Mouse (Mus musculus): ENCODE results near the gene Asic2. TPM values are rescaled to one million over a fixed set of nuclear protein-coding genes. Genes with fewer than 3 reads are reported as not detected.

Gene Asic2
- polyA plus RNA-seq, 1 experiment from 2014 or later = 8.7 TPM

DNA sequence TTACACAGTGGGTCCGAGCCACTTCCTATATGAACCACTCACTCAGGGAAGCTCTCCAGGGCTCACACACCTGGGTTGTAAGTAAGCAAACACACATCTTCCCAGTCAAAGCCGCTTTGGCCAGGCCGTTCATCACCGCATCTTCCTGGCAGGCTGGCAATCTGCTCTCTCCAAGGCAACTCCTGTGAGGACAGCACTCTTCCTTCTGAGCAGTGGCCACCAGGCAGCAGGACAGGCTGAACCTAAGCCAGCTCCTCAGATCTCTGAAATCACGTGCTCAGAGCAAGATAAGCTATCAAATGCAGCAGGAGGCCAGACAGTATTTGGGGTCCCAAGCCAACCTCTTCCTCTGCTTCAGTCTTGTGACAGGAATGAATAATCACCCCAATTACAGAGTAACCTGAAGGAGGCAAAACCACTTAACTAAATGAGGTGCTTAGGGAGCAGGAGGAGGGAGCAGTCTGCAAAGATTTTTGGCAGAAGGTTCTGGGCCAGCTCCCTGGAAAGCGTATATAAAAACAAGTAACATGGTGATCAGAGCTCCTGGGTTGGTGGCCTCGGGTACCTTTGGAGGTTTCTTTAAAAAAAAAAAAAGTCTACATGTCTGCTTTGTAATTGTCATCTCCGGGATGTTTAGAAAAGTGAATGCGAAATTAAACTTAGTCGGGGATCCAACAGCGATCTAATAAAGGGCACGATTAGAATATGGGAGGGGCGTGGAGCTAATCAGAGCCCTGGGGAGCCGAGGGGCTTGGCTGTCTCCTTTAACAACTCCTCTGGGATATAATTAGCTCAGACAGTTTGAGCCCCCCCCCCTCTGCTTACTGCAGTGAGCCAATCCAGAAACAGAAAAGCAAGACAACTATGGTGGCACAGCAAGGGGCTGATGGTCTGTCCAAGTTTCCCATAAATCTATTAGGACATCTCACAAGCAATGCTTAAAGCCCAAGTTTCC lies 450.0 kb downstream of the Asic2 start:
- 15% methylated on average over 14 of the region's 14 CpGs for WGBS
- H3K36me3 ChIP-seq (ENCODE audit: control insufficient read depth, insufficient read depth) = no peaks in the 10 kb centered on the region
- H3K27me3 ChIP-seq (replicated peaks; ENCODE audit: control insufficient read depth, insufficient read depth, low read length) = no peaks in the 10 kb centered on the region
- peak overlapping the region; percentile 46 for H3K27ac ChIP-seq (ENCODE audit: low read length)
- ATAC-seq = peak; percentile 89
- H3K9ac ChIP-seq (replicated peaks; ENCODE audit: low read depth, low read length) = no peak overlapping the region
- no peaks in the 10 kb centered on the region for H3K9me3 ChIP-seq (ENCODE audit: control insufficient read depth, low read length)
- peaks cover 29% of the 10 kb centered on the region for H3K4me1 ChIP-seq (replicated peaks; ENCODE audit: control insufficient read depth, insufficient read depth, low read length)
- peak overlapping the region; percentile 27 for H3K4me2 ChIP-seq (ENCODE audit: low read length)
- no peak overlapping the region for H3K4me3 ChIP-seq (replicated peaks; ENCODE audit: low read length)

DNA sequence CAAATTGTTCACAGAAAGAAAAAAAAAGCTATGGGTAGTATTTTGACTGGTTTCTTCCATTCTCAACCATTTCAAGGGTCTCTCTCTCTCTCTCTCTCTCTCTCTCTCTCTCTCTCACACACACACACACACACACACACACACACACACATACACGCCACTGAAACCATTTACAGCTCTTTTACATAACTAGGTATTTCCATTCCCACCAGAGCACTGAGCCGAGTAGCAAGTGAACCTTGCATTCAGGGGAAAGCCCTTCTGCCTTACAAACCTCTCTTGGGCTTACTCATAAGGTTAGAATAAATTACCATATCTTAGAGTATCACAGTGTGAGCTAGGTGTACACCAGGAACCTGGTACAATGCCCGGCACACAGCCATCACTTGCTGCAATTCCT lies 452.5 kb downstream of the Asic2 start:
- Histone ChIP-seq H3K4me1 (replicated peaks; ENCODE audit: control insufficient read depth, insufficient read depth, low read length) (peaks cover 32% of the 10 kb centered on the region), H3K27ac (ENCODE audit: low read length) (no peak overlapping the region), H3K4me2 (ENCODE audit: low read length) (no peak overlapping the region), H3K27me3 (replicated peaks; ENCODE audit: control insufficient read depth, insufficient read depth, low read length) (no peaks in the 10 kb centered on the region), H3K9me3 (ENCODE audit: control insufficient read depth, low read length) (no peaks in the 10 kb centered on the region), H3K9ac (replicated peaks; ENCODE audit: low read depth, low read length) (no peak overlapping the region), H3K4me3 (replicated peaks; ENCODE audit: low read length) (no peak overlapping the region), H3K36me3 (ENCODE audit: control insufficient read depth, insufficient read depth) (no peaks in the 10 kb centered on the region)
- WGBS = 67% methylated on average over 3 of the region's 3 CpGs
- no peak for ATAC-seq

DNA sequence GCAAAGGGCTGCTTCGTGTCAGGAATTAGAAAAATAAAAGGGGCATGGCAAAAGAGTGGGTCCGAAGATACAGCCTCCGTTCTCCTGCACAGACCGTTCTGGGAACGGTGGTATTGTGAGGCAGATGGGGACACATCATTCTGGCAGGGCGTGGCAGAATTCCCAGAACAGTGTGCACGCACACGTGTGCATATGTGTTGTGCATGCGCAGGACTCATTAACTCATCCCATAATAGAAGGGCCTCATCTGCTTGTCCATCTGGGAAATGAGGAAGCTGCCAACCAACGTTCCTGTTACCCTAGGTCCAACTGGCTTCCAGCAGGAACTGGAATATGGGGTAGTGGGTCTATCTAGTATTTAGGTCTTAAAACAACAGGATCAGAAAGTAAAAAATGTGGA lies 455.8 kb downstream of the Asic2 start:
- no peak overlapping the region for H3K9ac ChIP-seq (replicated peaks; ENCODE audit: low read depth, low read length)
- no peaks in the 10 kb centered on the region for H3K9me3 ChIP-seq (ENCODE audit: control insufficient read depth, low read length)
- peak overlapping the region; percentile 60 for H3K27ac ChIP-seq (ENCODE audit: low read length)
- 47% methylated on average over 10 of the region's 10 CpGs for WGBS
- no peak overlapping the region for H3K4me3 ChIP-seq (replicated peaks; ENCODE audit: low read length)
- H3K4me2 ChIP-seq (ENCODE audit: low read length) = no peak overlapping the region
- H3K27me3 ChIP-seq (replicated peaks; ENCODE audit: control insufficient read depth, insufficient read depth, low read length) = no peaks in the 10 kb centered on the region
- H3K4me1 ChIP-seq (replicated peaks; ENCODE audit: control insufficient read depth, insufficient read depth, low read length) = peaks cover 21% of the 10 kb centered on the region
- peak; percentile 81 for ATAC-seq
- no peaks in the 10 kb centered on the region for H3K36me3 ChIP-seq (ENCODE audit: control insufficient read depth, insufficient read depth)

DNA sequence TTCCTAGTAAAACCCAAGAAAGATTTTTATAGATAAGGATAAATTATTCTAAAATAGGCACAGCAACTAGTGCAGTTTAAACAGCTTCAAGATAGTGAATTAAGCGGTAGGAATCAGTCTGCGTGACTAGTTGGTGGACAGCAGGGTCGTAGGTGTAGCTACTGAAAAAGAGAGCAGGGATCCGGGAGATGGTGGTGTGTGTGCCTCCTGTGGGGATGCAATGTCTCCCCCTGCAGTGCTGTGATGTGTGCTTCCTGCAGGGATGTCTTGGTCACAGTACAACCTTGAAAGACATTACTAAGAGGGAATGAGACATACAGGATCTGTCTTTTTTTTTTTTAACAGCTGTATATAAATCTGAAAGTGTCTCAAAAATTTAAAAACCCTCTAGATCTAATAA lies 456.9 kb downstream of the Asic2 start:
- H3K36me3 ChIP-seq (ENCODE audit: control insufficient read depth, insufficient read depth) = no peaks in the 10 kb centered on the region
- no peaks in the 10 kb centered on the region for H3K27me3 ChIP-seq (replicated peaks; ENCODE audit: control insufficient read depth, insufficient read depth, low read length)
- no peak overlapping the region for H3K4me3 ChIP-seq (replicated peaks; ENCODE audit: low read length)
- no peak overlapping the region for H3K4me2 ChIP-seq (ENCODE audit: low read length)
- H3K9me3 ChIP-seq (ENCODE audit: control insufficient read depth, low read length) = no peaks in the 10 kb centered on the region
- no peak overlapping the region for H3K27ac ChIP-seq (ENCODE audit: low read length)
- no peak overlapping the region for H3K9ac ChIP-seq (replicated peaks; ENCODE audit: low read depth, low read length)
- H3K4me1 ChIP-seq (replicated peaks; ENCODE audit: control insufficient read depth, insufficient read depth, low read length) = peaks cover 21% of the 10 kb centered on the region
- WGBS = 70% methylated on average over 4 of the region's 4 CpGs
- no peak for ATAC-seq

DNA sequence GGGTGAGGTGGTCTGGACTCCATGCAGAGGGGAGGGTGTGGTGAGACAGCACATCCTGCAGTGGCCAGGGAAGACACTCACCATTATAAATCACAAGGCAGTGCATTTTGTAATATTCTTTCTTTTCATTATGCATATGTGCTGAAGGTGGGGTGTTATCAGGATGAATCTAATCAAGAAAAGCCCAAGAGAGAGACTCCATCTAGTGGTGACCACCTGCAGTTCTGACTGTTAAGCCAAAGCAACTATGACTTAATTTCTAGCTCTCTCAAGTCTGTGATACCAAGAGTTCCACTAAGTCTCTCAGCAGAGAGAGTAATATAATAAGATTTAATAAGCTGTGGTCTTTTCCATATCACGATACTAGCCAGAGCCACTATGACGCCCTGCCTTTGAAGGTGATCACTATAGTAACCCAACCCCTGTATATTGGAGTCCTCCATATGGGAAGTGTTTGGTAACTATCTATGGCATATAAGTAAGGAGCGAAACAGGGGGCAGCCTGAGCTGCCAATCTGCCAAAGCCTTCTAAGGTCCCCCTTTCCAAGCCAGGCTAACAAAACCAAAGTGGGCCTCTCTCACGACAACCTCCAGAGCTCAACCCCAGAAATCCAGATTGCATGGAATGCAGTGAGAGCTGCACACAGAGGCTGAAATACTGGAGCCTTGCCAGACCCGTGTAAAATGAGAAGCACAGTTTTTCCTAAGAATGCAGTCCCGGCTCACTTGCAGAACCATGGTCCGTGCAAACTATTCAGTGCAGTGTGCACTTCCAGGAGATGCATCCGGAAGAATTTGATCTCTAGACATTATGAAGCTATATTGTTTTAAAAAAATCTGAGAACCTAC lies 459.6 kb downstream of the Asic2 start:
- no peaks in the 10 kb centered on the region for H3K27me3 ChIP-seq (replicated peaks; ENCODE audit: control insufficient read depth, insufficient read depth, low read length)
- H3K36me3 ChIP-seq (ENCODE audit: control insufficient read depth, insufficient read depth) = no peaks in the 10 kb centered on the region
- WGBS = 34% methylated on average over 8 of the region's 8 CpGs
- H3K9me3 ChIP-seq (ENCODE audit: control insufficient read depth, low read length) = no peaks in the 10 kb centered on the region
- peaks cover 16% of the 10 kb centered on the region for H3K4me1 ChIP-seq (replicated peaks; ENCODE audit: control insufficient read depth, insufficient read depth, low read length)
- no peak overlapping the region for H3K9ac ChIP-seq (replicated peaks; ENCODE audit: low read depth, low read length)
- no peak overlapping the region for H3K4me2 ChIP-seq (ENCODE audit: low read length)
- H3K4me3 ChIP-seq (replicated peaks; ENCODE audit: low read length) = no peak overlapping the region
- ATAC-seq = no peak
- H3K27ac ChIP-seq (ENCODE audit: low read length) = no peak overlapping the region

DNA sequence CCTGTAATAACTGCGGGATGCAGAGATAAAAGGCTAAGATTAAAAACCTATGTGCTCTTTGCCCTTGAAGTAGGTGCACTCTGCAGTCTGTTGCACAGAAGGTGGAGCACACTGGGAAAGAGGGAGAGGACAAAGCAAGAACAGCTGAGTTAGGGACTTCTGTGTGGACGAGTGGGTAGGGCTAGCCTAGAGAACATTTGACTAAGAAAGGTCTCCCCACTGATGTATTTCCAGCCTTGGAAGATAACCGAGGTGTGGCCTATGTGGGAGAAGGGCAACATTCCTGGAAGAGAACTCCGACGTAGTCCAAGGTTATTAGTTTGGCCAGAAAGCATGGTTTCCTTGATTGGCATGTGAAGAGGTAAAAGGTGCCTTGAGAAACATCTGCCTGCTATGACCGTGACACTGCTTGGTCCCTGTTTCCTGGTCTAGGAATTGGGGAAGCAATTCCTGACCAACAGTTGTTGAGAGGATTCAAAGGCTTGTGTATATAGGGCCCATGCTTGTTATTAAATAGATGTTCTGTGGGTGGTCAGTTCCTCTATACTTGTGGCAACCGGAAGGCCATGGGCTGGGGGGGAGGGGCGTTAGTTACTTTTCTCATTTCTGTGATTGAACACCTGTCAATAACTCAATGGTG lies 463.3 kb downstream of the Asic2 start:
- Histone ChIP-seq H3K4me2 (ENCODE audit: low read length) (no peak overlapping the region), H3K27me3 (replicated peaks; ENCODE audit: control insufficient read depth, insufficient read depth, low read length) (no peaks in the 10 kb centered on the region), H3K9me3 (ENCODE audit: control insufficient read depth, low read length) (no peaks in the 10 kb centered on the region), H3K27ac (ENCODE audit: low read length) (no peak overlapping the region), H3K4me3 (replicated peaks; ENCODE audit: low read length) (no peak overlapping the region), H3K4me1 (replicated peaks; ENCODE audit: control insufficient read depth, insufficient read depth, low read length) (peaks cover 14% of the 10 kb centered on the region), H3K9ac (replicated peaks; ENCODE audit: low read depth, low read length) (no peak overlapping the region), H3K36me3 (ENCODE audit: control insufficient read depth, insufficient read depth) (no peaks in the 10 kb centered on the region)
- ATAC-seq = no peak
- WGBS = 85% methylated on average over 8 of the region's 8 CpGs

DNA sequence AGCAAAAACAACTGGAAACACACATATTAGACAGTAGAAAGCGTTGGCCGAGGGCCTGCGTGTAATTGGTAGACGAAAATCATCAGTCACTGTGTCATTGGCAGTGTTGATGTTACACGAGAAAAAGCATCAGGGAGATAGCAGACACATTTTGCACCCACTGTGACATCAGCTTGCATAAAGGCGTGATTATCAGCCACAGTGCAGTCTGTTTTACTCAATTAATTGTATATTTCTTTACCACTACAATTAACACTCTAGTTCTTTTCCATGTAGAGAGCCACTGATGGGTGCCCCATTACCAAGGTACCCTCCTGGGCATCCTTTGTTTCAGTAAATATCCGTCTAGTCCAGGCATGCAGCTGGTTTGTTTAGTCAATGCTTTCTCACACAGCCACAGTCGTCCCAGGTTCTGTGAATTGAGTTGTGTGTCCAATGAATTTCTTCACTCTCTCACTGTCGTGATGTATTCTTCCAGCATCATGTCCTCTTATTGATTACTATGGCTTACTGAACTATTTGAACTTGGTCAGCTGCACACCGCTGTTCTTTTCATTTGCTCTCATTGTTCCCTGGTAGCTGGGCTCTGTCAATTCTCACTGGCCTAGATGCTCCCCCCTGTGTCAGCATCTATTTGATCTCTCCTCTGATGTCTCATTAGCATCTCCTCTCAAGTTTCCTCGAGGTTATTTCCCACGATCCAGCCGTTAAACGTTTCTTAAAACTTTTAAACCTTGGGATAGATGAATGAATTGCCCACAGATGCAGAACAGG lies 466.6 kb downstream of the Asic2 start:
- H3K27ac ChIP-seq (ENCODE audit: low read length) = no peak overlapping the region
- H3K4me2 ChIP-seq (ENCODE audit: low read length) = no peak overlapping the region
- no peaks in the 10 kb centered on the region for H3K36me3 ChIP-seq (ENCODE audit: control insufficient read depth, insufficient read depth)
- H3K4me3 ChIP-seq (replicated peaks; ENCODE audit: low read length) = no peak overlapping the region
- ATAC-seq = peak; percentile 15; the same call in 1 of the 2 replicates
- no peak overlapping the region for H3K9ac ChIP-seq (replicated peaks; ENCODE audit: low read depth, low read length)
- peaks cover 27% of the 10 kb centered on the region for H3K4me1 ChIP-seq (replicated peaks; ENCODE audit: control insufficient read depth, insufficient read depth, low read length)
- no peaks in the 10 kb centered on the region for H3K9me3 ChIP-seq (ENCODE audit: control insufficient read depth, low read length)
- WGBS = 7% methylated on average over 14 of the region's 14 CpGs
- no peaks in the 10 kb centered on the region for H3K27me3 ChIP-seq (replicated peaks; ENCODE audit: control insufficient read depth, insufficient read depth, low read length)

DNA sequence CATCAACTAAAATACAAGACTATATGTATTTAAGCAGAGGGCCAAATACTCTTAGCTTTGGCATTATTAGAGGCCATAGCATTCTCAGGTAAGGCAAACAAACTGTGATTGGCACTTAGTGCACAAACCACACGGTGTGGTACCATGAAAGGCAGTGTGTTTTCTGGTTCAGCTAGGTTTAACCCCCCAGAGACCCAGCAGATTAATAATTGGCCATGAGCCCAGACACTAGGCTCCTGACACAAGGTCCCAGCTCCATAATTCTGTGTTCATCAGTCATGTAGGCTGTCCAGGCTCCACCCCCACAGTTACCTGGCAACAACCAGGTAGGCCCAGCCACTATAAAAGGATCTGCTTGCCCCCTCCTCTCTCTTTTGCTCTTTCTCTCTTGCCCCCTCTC lies 469.3 kb downstream of the Asic2 start:
- ATAC-seq = no peak
- Histone ChIP-seq H3K4me3 (replicated peaks; ENCODE audit: low read length) (no peak overlapping the region), H3K36me3 (ENCODE audit: control insufficient read depth, insufficient read depth) (no peaks in the 10 kb centered on the region), H3K9ac (replicated peaks; ENCODE audit: low read depth, low read length) (no peak overlapping the region), H3K27me3 (replicated peaks; ENCODE audit: control insufficient read depth, insufficient read depth, low read length) (no peaks in the 10 kb centered on the region), H3K9me3 (ENCODE audit: control insufficient read depth, low read length) (no peaks in the 10 kb centered on the region), H3K4me1 (replicated peaks; ENCODE audit: control insufficient read depth, insufficient read depth, low read length) (peaks cover 35% of the 10 kb centered on the region), H3K27ac (ENCODE audit: low read length) (no peak overlapping the region), H3K4me2 (ENCODE audit: low read length) (no peak overlapping the region)
- WGBS = 24% methylated on average over 1 of the region's 1 CpGs
